8 mouse cellular contexts compared by ENCODE assay signal in the genomic region with DNA sequence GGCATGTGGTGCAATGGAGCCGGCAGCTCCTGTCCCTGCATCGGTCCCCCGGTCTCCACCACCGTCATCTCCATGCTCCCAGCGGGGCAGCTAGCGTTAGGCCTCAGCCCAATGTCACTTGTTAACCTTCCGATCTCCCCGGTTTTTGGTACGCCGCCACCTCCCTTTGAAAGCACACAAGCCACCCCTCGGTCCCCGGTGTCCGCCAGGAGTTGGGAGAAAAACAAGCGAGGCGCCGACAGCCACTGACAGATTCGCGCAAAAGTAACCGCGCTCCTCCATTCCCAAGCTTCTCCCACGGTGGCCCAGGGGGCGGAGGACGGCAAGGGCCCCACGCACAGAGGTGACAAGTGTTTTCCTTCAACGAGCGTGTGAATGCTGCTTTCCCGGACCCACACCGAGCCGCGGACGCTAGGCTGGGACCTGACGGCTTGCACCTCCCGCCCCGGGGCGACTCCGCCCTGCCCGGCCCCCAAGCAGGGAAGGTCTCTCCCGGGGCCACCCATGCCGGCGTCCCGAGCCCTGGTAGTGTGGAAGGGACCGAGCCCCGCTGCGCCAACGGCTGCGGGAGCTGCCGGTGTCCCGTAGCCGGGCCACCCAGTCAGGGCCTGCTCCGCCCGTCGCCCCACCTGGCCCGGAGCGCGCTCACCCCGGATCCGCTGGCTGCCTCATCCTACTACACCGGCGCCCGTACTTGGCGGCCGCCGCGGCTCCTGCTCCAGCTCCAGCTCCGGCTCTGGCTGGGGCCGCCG. TPM values are rescaled to one million over a fixed set of nuclear protein-coding genes. Genes with fewer than 3 reads are reported as not detected.
DNase-seq lines count a peak whose midpoint lies in the region; ATAC-seq and TF ChIP-seq lines count a peak whose summit lies in the region.

No protein-coding gene starts in this region.

- H3K27ac ChIP-seq in embryonic facial prominence, embryonic 10.5 days (replicated peaks), result peak overlapping the region; percentile 79
- H3K27ac ChIP-seq in intestine, postnatal 0 days (ENCODE audit: low read depth, low read length), result peak overlapping the region; percentile 96
- H3K27ac ChIP-seq in limb, embryonic 14.5 days (replicated peaks; ENCODE audit: low read depth, low read length), result peak overlapping the region; percentile 55; the same call in 1 of the 2 replicates
- H3K27ac ChIP-seq in midbrain, embryonic 14.5 days (replicated peaks; ENCODE audit: low read depth, low read length), result peak overlapping the region; percentile 76
- peak overlapping the region; percentile 94 for H3K27ac ChIP-seq in stomach, embryonic 15.5 days

- H3K4me2 ChIP-seq in intestine, postnatal 0 days (replicated peaks; ENCODE audit: low read depth), result peak overlapping the region; percentile 90
- H3K4me2 ChIP-seq in limb, embryonic 14.5 days (replicated peaks; ENCODE audit: low read depth, low read length, severe bottlenecking), result peak overlapping the region; percentile 92
- peak overlapping the region; percentile 89 for H3K4me2 ChIP-seq in midbrain, embryonic 14.5 days (ENCODE audit: low read length)
- peak overlapping the region; percentile 89 for H3K4me2 ChIP-seq in stomach, embryonic 15.5 days

- no peaks in the 10 kb centered on the region for H3K9me3 ChIP-seq in embryonic facial prominence, embryonic 10.5 days
- no peaks in the 10 kb centered on the region for H3K9me3 ChIP-seq in intestine, postnatal 0 days (ENCODE audit: control insufficient read depth)
- no peaks in the 10 kb centered on the region for H3K9me3 ChIP-seq in limb, embryonic 14.5 days (ENCODE audit: control insufficient read depth, low read length)
- H3K9me3 ChIP-seq in midbrain, embryonic 14.5 days (ENCODE audit: control insufficient read depth, low read length), result no peaks in the 10 kb centered on the region
- H3K9me3 ChIP-seq in stomach, embryonic 15.5 days, result no peaks in the 10 kb centered on the region

- DNase-seq in CD4-positive, CD25-positive, alpha-beta regulatory T cell, adult 2 months (ENCODE audit: low read depth, low spot score), result peak; percentile 59
- DNase-seq in adrenal gland, postnatal 14 days, result peak; percentile 85
- no peak for DNase-seq in embryonic facial prominence, embryonic 10.5 days (ENCODE audit: low spot score)
- no peak for DNase-seq in limb, embryonic 14.5 days (ENCODE audit: low spot score)
- DNase-seq in midbrain, embryonic 14.5 days, result no peak

- H3K4me1 ChIP-seq in embryonic facial prominence, embryonic 10.5 days, result peaks cover 23% of the 10 kb centered on the region
- H3K4me1 ChIP-seq in intestine, postnatal 0 days (replicated peaks; ENCODE audit: control insufficient read depth, insufficient read depth, low read length), result peaks cover 9% of the 10 kb centered on the region
- H3K4me1 ChIP-seq in limb, embryonic 14.5 days (ENCODE audit: control insufficient read depth, insufficient read depth, low read length), result peaks cover 9% of the 10 kb centered on the region
- H3K4me1 ChIP-seq in midbrain, embryonic 14.5 days (ENCODE audit: control insufficient read depth, insufficient read depth, low read length), result peaks cover 10% of the 10 kb centered on the region; the same call in 1 of the 2 replicates
- H3K4me1 ChIP-seq in stomach, embryonic 15.5 days, result peaks cover 18% of the 10 kb centered on the region

- WGBS in embryonic facial prominence, embryonic 10.5 days, result under 1% methylated on average over 67 of the region's 67 CpGs
- WGBS in intestine, postnatal 0 days, result under 1% methylated on average over 55 of the region's 67 CpGs
- 3% methylated on average over 51 of the region's 67 CpGs for WGBS in limb, embryonic 14.5 days
- WGBS in midbrain, embryonic 14.5 days, result under 1% methylated on average over 65 of the region's 67 CpGs
- under 1% methylated on average over 67 of the region's 67 CpGs for WGBS in stomach, embryonic 15.5 days

- TF ChIP-seq CTCF in intestine, postnatal 0 days (IDR thresholded peaks at IDR 0.05; ENCODE audit: low read depth), result no peak

- TF ChIP-seq POLR2A in limb, embryonic 14.5 days (IDR thresholded peaks at IDR 0.05; ENCODE audit: borderline replicate concordance, extremely low read depth, insufficient read depth, insufficient read length), result no peak

- peak overlapping the region; percentile 90 for H3K9ac ChIP-seq in intestine, postnatal 0 days (ENCODE audit: low read depth, low read length)
- H3K9ac ChIP-seq in limb, embryonic 14.5 days (ENCODE audit: low read depth, low read length, severe bottlenecking), result peak overlapping the region; percentile 84
- peak overlapping the region; percentile 81 for H3K9ac ChIP-seq in midbrain, embryonic 14.5 days (replicated peaks; ENCODE audit: low read length)
- peak overlapping the region; percentile 90 for H3K9ac ChIP-seq in stomach, embryonic 15.5 days

- H3K36me3 ChIP-seq in embryonic facial prominence, embryonic 10.5 days (replicated peaks), result no peaks in the 10 kb centered on the region
- H3K36me3 ChIP-seq in intestine, postnatal 0 days (ENCODE audit: control insufficient read depth, insufficient read depth), result no peaks in the 10 kb centered on the region
- no peaks in the 10 kb centered on the region for H3K36me3 ChIP-seq in limb, embryonic 14.5 days (ENCODE audit: control insufficient read depth, insufficient read depth, low read length)
- H3K36me3 ChIP-seq in midbrain, embryonic 14.5 days (ENCODE audit: control insufficient read depth, insufficient read depth, low read length), result no peaks in the 10 kb centered on the region
- H3K36me3 ChIP-seq in stomach, embryonic 15.5 days, result no peaks in the 10 kb centered on the region

- peaks cover 11% of the 10 kb centered on the region for H3K27me3 ChIP-seq in embryonic facial prominence, embryonic 10.5 days (replicated peaks; ENCODE audit: low read depth, poor library complexity, severe bottlenecking)
- no peaks in the 10 kb centered on the region for H3K27me3 ChIP-seq in intestine, postnatal 0 days (replicated peaks; ENCODE audit: control insufficient read depth, insufficient read depth, low read length)
- no peaks in the 10 kb centered on the region for H3K27me3 ChIP-seq in limb, embryonic 14.5 days (ENCODE audit: control insufficient read depth, insufficient read depth, low read length)
- no peaks in the 10 kb centered on the region for H3K27me3 ChIP-seq in midbrain, embryonic 14.5 days (ENCODE audit: control insufficient read depth, insufficient read depth, low read length)
- H3K27me3 ChIP-seq in stomach, embryonic 15.5 days (replicated peaks), result no peaks in the 10 kb centered on the region

- peak overlapping the region; percentile 81 for H3K4me3 ChIP-seq in embryonic facial prominence, embryonic 10.5 days
- H3K4me3 ChIP-seq in intestine, postnatal 0 days (ENCODE audit: low read depth, low read length), result peak overlapping the region; percentile 98
- peak overlapping the region; percentile 95 for H3K4me3 ChIP-seq in limb, embryonic 14.5 days (replicated peaks; ENCODE audit: low read length)
- H3K4me3 ChIP-seq in midbrain, embryonic 14.5 days (replicated peaks; ENCODE audit: low read depth, low read length), result peak overlapping the region; percentile 90
- H3K4me3 ChIP-seq in stomach, embryonic 15.5 days (replicated peaks), result peak overlapping the region; percentile 99

- ATAC-seq in granulocyte monocyte progenitor cell, adult 5-6 weeks (replicated peaks; ENCODE audit: poor library complexity, severe bottlenecking), result peak; percentile 1; the same call in 1 of the 2 replicates
- ATAC-seq in intestine, postnatal 0 days, result peak; percentile 59
- no peak; the same call in none of the 2 replicates for ATAC-seq in limb, embryonic 14.5 days (ENCODE audit: low FRiP score, low read depth)
- ATAC-seq in midbrain, embryonic 14.5 days (ENCODE audit: low FRiP score, low TSS enrichment), result peak; percentile 79
- peak; percentile 72 for ATAC-seq in stomach, embryonic 15.5 days (ENCODE audit: insufficient read depth, low FRiP score, low read depth)

RNA-seq across cellular contexts. Expression of a gene that starts 0.8 kb away (rescaled TPM):
- 40.4 and 44.8 TPM in 2 replicates for total RNA-seq in adrenal gland, postnatal 14 days (2021)
- 6.8 and 7.5 TPM in 2 replicates for polyA plus RNA-seq in embryonic facial prominence, embryonic 10.5 days (2016; fragmentation: Nextera tagmentation; extraction: Ambion mirVana)
- total RNA-seq in granulocyte monocyte progenitor cell, adult 5-6 weeks (2014; fragmentation: Nextera tagmentation), result 73.6 and 80.2 TPM in 2 replicates
- 77.5 and 84.3 TPM in 2 replicates for total RNA-seq in granulocyte monocyte progenitor cell, adult 5-6 weeks (2017)
- 17.1 and 19.3 TPM in 2 replicates for polyA plus RNA-seq in intestine, postnatal 0 days (2015; fragmentation: Nextera tagmentation; extraction: Ambion mirVana)
- polyA plus RNA-seq in limb, embryonic 14.5 days (2012; rRNA removed), result 8.0 and 8.7 TPM in 2 replicates
- polyA plus RNA-seq in limb, embryonic 14.5 days (2014; fragmentation: Nextera tagmentation; extraction: Ambion mirVana), result 10.1 and 10.8 TPM in 2 replicates
- 27.3 and 29.1 TPM in 2 replicates for polyA plus RNA-seq in midbrain, embryonic 14.5 days (2014; fragmentation: Nextera tagmentation; extraction: Ambion mirVana)
- polyA plus RNA-seq in stomach, embryonic 15.5 days (2015; fragmentation: Nextera tagmentation; extraction: Ambion mirVana), result 10.3 and 11.9 TPM in 2 replicates

Comparison
In these comparisons a context has a peak if more than half of its experiments do, and no peak if none do; other contexts are left out.
1. DNase-seq: peak in CD4-positive, CD25-positive, alpha-beta regulatory T cell, adult 2 months (single experiment) and adrenal gland, postnatal 14 days (single experiment); none in embryonic facial prominence, embryonic 10.5 days (single experiment), limb, embryonic 14.5 days (single experiment) and midbrain, embryonic 14.5 days (single experiment).
2. Peak in every context shown above with its lines, with median percentiles within 50 percentile points of each other: H3K27ac ChIP-seq, H3K4me3 ChIP-seq, H3K4me2 ChIP-seq and H3K9ac ChIP-seq.